Mouse (Mus musculus): ENCODE results near the gene Gm11733. TPM values are rescaled to one million over a fixed set of nuclear protein-coding genes. Genes with fewer than 3 reads are reported as not detected.

Gene Gm11733
- polyA plus RNA-seq, 1 experiment from 2014 or later = not detected

DNA sequence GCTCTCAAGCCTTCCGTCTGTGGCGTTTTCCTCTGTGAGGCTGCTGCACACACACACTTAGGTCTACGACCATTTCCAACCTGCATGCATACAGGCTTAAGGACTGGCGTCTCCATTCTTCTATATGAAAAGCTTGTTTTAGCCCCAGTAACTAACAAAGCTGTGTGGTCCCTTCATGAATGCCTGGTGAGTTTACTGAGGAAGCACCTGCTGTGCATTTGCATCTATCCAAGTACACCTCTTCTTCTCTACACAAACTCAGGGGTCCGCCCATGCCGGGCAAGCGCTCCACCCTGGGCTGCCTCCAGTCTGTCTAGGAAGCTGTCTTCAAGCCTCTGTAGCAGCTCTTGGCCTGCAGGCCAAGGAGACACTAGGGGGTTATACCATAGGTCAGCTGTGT, 17.3 kb upstream of the Gm11733 start:
- ATAC-seq = no peak
- Histone ChIP-seq H3K27me3 (replicated peaks) (no peaks in the 10 kb centered on the region), H3K4me3 (replicated peaks) (no peak overlapping the region), H3K9ac (no peak overlapping the region), H3K27ac (no peak overlapping the region), H3K36me3 (no peaks in the 10 kb centered on the region), H3K4me2 (replicated peaks) (no peak overlapping the region), H3K4me1 (replicated peaks) (peaks cover 15% of the 10 kb centered on the region), H3K9me3 (no peaks in the 10 kb centered on the region)
- 87% methylated on average over 7 of the region's 7 CpGs for WGBS

DNA sequence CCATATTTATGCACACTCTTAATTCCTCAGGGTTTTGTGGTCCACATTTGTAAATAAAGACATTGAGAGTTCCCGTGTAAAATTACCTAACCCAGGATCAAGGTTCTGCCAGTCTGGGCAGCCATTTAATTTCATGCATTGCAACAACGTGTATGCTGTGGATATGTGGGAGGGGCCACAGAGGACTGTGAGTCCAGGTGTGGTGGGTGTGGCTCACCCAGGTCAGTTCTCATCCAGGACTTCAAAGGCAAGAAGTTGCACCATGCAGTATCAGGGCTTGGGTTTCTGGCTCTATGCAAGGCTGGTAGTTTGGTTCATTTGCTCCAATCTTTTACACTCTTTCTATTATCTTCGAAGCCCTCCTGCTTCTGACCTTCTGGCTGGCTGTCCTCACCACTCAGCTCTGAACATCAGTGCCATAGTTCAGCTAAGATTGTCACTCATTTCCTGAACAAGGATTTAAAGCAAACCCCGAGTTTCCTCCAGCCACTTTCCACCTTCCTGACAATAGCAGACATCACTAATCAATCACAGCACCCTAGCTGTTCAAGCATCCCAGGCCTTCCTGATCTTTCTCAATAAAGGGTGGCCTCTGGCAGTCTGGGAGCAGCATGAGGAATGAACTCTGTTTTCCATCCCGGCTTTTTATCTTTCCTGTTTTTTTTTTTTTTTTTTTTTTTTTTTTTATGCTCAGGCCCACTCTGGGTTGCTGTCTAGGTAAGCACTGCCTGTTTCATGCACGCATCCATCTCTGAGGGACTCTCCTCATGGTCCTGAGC, 15.4 kb upstream of the Gm11733 start:
- 36% methylated on average over 6 of the region's 6 CpGs for WGBS
- Histone ChIP-seq H3K4me2 (replicated peaks) (no peak overlapping the region), H3K4me3 (replicated peaks) (no peak overlapping the region), H3K36me3 (no peaks in the 10 kb centered on the region), H3K9me3 (no peaks in the 10 kb centered on the region), H3K27me3 (replicated peaks) (no peaks in the 10 kb centered on the region), H3K4me1 (replicated peaks) (peaks cover 9% of the 10 kb centered on the region; the same call in 1 of the 2 replicates), H3K9ac (no peak overlapping the region), H3K27ac (no peak overlapping the region)
- peak; percentile 85 for ATAC-seq

DNA sequence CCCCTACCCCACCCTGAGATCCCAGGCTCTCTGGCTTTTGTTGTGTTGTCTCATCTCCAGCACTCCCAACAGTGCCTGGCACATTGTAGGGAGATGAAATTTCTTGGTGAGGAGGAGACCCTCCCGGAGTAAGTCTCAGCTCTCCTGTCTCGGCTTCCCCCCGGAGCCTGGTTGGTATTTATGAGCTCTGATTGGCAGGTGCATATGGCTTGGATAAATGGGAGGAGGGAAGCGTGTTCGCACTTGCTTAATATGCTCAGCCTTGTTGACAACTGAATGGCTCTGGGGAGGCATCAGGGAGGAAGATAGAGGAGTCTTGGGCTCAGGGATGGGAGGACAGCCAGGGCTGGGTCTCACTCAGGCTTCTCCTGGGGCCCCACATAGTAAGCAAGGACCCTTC, 14.4 kb upstream of the Gm11733 start:
- ATAC-seq = no peak
- H3K36me3 ChIP-seq = no peaks in the 10 kb centered on the region
- no peak overlapping the region for H3K4me2 ChIP-seq (replicated peaks)
- no peak overlapping the region for H3K27ac ChIP-seq
- no peak overlapping the region for H3K9ac ChIP-seq
- 73% methylated on average over 5 of the region's 5 CpGs for WGBS
- no peak overlapping the region for H3K4me3 ChIP-seq (replicated peaks)
- no peaks in the 10 kb centered on the region for H3K9me3 ChIP-seq
- H3K27me3 ChIP-seq (replicated peaks) = no peaks in the 10 kb centered on the region
- peaks cover 9% of the 10 kb centered on the region; the same call in 1 of the 2 replicates for H3K4me1 ChIP-seq (replicated peaks)

DNA sequence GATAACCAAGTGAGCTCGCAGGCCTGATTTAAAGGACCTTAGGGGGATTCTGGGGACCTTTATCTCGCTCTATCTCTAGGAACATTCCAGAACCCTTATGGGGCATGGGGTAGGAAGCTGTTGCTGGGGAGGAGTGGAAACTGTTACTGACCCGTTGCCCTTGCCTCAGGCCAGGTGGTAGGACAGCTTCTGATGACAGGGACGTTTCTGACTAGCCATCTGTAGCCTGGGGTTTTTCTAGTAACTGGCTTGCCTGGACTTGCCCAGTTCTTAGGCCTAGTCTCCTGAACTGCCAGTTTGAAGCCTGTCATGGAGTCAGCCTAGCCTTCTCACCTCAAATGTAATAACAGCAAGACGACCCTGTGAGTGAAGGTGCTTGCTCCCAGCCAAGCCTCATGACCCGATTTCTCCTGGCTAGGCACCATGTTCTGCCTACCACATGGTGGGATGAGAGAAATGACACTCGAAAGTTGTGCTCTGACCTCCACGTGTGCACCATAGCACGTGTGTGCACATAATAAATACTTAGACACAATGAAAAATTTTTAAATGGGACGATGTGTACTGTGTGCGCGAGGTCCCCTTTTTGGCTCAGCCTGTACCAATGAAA, 13.5 kb upstream of the Gm11733 start:
- H3K4me2 ChIP-seq (replicated peaks) = no peak overlapping the region
- no peaks in the 10 kb centered on the region for H3K27me3 ChIP-seq (replicated peaks)
- H3K27ac ChIP-seq = no peak overlapping the region
- H3K36me3 ChIP-seq = no peaks in the 10 kb centered on the region
- ATAC-seq = no peak
- WGBS = 85% methylated on average over 12 of the region's 12 CpGs
- H3K4me1 ChIP-seq (replicated peaks) = peaks cover 9% of the 10 kb centered on the region; the same call in 1 of the 2 replicates
- no peak overlapping the region for H3K4me3 ChIP-seq (replicated peaks)
- no peaks in the 10 kb centered on the region for H3K9me3 ChIP-seq
- H3K9ac ChIP-seq = no peak overlapping the region

DNA sequence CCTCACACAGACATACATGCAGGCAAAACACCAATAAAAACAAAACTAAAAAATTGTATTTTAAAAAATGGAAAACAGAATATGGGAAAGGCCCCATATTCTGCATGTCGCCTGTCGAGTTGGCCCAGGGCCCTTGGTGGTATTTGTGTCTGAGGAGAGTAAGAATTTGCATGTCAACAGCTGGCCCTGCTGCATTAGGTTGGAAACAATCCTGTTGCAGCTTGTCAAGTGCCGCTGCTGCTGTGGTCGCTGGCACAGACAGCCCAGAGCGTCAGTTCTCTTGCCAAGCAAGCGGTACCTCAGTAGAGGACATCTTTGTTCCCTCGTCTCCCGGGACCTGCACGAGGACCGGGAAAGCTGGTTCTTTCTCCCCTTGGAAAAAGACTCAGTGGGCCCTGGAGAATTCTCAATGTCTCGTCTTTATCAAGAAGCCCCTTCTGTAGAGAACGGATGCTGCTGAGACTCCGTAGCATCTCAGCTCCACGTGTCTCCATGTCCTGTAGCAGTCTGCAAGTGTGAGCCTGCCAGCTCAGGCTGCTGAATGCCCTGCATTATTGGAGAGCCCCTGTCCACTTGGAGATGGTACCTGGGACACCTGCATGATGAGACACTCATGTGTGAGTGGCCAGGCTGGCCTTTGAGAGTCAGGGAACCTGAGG, 12.4 kb upstream of the Gm11733 start:
- H3K9ac ChIP-seq = no peak overlapping the region
- no peaks in the 10 kb centered on the region for H3K36me3 ChIP-seq
- no peak overlapping the region for H3K4me2 ChIP-seq (replicated peaks)
- H3K27me3 ChIP-seq (replicated peaks) = no peaks in the 10 kb centered on the region
- H3K27ac ChIP-seq = no peak overlapping the region
- ATAC-seq = no peak
- no peak overlapping the region for H3K4me3 ChIP-seq (replicated peaks)
- no peaks in the 10 kb centered on the region for H3K9me3 ChIP-seq
- peaks cover 15% of the 10 kb centered on the region; the same call in 1 of the 2 replicates for H3K4me1 ChIP-seq (replicated peaks)
- WGBS = 75% methylated on average over 14 of the region's 14 CpGs

DNA sequence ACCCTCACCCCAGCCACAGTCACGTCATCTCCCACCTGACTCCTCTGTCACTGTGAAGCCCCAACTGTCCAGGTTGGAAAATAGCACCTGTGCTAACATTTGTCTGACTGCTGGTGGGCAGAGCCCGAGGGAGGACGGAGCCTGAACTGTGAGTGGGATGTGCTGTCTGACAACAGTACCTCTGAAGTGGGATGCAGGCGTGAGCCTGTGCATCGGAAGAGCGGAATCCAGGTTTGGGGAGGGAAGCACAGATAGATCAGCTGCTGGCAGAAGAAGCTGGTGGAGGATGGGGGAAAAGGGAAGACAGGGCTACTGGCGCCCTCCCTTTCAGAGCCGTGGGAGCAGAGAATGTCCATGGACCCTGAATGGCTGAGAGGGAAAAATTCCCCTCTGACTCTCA, 11.3 kb upstream of the Gm11733 start:
- WGBS = 72% methylated on average over 8 of the region's 8 CpGs
- H3K4me3 ChIP-seq (replicated peaks) = no peak overlapping the region
- no peak overlapping the region for H3K9ac ChIP-seq
- H3K4me1 ChIP-seq (replicated peaks) = peaks cover 15% of the 10 kb centered on the region; the same call in 1 of the 2 replicates
- no peaks in the 10 kb centered on the region for H3K27me3 ChIP-seq (replicated peaks)
- H3K4me2 ChIP-seq (replicated peaks) = no peak overlapping the region
- H3K9me3 ChIP-seq = no peaks in the 10 kb centered on the region
- no peak overlapping the region for H3K27ac ChIP-seq
- H3K36me3 ChIP-seq = no peaks in the 10 kb centered on the region
- no peak for ATAC-seq

- 96% methylated on average over 2 of the region's 2 CpGs for WGBS
- no peak for ATAC-seq
- Histone ChIP-seq H3K4me1 (replicated peaks) (peaks cover 17% of the 10 kb centered on the region; the same call in 1 of the 2 replicates), H3K9ac (no peak overlapping the region), H3K27ac (no peak overlapping the region), H3K36me3 (no peaks in the 10 kb centered on the region), H3K9me3 (no peaks in the 10 kb centered on the region), H3K4me2 (replicated peaks) (no peak overlapping the region), H3K27me3 (replicated peaks) (no peaks in the 10 kb centered on the region), H3K4me3 (replicated peaks) (no peak overlapping the region)
Observed at GRCm38 (mm10) chr11:117475204-117475603, 9.0 kb upstream of the Gm11733 start.

GRCm38 (mm10) chr11:117475669-117476068, 8.5 kb upstream of the Gm11733 start:
- H3K4me2 ChIP-seq (replicated peaks) = peak overlapping the region; percentile 15
- H3K27ac ChIP-seq = no peak overlapping the region
- H3K27me3 ChIP-seq (replicated peaks) = no peaks in the 10 kb centered on the region
- ATAC-seq = peak; percentile 82
- H3K4me3 ChIP-seq (replicated peaks) = no peak overlapping the region
- peaks cover 17% of the 10 kb centered on the region; the same call in 1 of the 2 replicates for H3K4me1 ChIP-seq (replicated peaks)
- 25% methylated on average over 10 of the region's 10 CpGs for WGBS
- H3K9ac ChIP-seq = no peak overlapping the region
- H3K36me3 ChIP-seq = no peaks in the 10 kb centered on the region
- H3K9me3 ChIP-seq = no peaks in the 10 kb centered on the region

DNA sequence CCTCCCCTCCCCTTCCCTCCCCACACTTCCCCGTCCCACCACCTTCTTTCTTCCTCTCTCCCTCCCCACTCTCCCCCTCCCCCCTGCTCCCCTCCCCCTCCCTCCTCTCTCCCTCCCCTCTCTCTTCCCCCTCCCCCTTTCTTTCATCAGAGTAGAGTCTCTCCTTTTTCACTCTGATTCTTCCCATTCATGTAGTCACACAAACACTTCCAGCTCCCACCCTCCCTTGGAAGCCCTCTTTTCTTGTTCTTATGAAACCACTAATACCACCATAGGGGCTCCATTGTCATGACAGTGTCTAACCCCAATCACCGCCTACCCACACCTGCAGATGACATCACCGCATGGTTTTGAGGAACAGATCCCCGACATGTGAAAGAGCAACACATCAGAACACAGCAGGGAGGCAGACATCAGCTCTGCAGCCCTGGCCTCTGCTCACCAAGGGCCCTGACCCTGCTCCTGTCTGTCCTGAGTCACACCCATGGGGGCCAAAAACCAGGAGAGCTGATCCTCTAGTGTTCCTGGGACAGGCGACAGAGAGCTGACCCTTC, 7.5 kb upstream of the Gm11733 start:
- no peak for ATAC-seq
- Histone ChIP-seq H3K9me3 (no peaks in the 10 kb centered on the region), H3K4me3 (replicated peaks) (no peak overlapping the region), H3K27me3 (replicated peaks) (no peaks in the 10 kb centered on the region), H3K4me1 (replicated peaks) (peaks cover 17% of the 10 kb centered on the region; the same call in 1 of the 2 replicates), H3K36me3 (no peaks in the 10 kb centered on the region), H3K9ac (no peak overlapping the region), H3K27ac (no peak overlapping the region), H3K4me2 (replicated peaks) (no peak overlapping the region)
- WGBS = 77% methylated on average over 5 of the region's 5 CpGs

DNA sequence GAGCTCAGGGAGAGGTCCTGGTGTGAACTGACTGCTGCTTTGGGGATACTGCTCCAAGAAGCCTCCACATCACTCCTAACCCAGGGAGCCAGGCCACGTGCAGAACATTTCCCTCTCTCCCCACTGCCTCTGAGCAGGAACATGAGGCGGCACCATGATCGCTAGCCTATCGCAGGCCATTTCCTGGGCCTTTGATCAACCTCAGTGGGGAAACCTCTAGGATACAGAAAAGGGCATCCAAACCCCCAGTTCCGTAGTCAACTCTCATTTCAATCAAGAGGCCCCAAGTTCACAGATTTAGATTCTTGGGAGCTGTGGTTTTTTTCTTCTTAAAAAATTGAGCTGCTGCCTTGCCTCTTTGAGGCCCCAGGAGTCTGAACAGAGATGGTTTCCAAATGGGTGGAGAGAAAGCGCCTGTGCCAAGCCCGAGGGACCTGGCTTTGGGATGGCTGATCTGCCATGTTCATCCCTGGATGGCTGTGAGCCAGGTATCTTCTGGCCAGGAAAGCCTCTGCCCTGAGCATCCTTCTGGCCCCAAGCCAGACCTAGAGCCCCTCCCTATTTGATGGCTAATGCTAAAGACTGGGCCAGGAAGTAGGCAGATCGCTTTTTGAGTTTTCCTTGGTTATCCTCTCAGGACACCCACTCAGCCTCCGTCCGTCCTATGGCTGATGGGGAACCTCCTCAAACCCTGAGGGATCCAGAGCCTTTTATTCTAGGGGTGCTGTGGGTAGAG, 5.7 kb upstream of the Gm11733 start:
- peaks cover 28% of the 10 kb centered on the region for H3K4me1 ChIP-seq (replicated peaks)
- H3K4me2 ChIP-seq (replicated peaks) = no peak overlapping the region
- no peak overlapping the region for H3K4me3 ChIP-seq (replicated peaks)
- no peak overlapping the region for H3K9ac ChIP-seq
- ATAC-seq = no peak
- H3K27ac ChIP-seq = peak overlapping the region; percentile 49; the same call in 1 of the 2 replicates
- H3K9me3 ChIP-seq = no peaks in the 10 kb centered on the region
- H3K27me3 ChIP-seq (replicated peaks) = no peaks in the 10 kb centered on the region
- H3K36me3 ChIP-seq = no peaks in the 10 kb centered on the region
- WGBS = 68% methylated on average over 10 of the region's 10 CpGs

DNA sequence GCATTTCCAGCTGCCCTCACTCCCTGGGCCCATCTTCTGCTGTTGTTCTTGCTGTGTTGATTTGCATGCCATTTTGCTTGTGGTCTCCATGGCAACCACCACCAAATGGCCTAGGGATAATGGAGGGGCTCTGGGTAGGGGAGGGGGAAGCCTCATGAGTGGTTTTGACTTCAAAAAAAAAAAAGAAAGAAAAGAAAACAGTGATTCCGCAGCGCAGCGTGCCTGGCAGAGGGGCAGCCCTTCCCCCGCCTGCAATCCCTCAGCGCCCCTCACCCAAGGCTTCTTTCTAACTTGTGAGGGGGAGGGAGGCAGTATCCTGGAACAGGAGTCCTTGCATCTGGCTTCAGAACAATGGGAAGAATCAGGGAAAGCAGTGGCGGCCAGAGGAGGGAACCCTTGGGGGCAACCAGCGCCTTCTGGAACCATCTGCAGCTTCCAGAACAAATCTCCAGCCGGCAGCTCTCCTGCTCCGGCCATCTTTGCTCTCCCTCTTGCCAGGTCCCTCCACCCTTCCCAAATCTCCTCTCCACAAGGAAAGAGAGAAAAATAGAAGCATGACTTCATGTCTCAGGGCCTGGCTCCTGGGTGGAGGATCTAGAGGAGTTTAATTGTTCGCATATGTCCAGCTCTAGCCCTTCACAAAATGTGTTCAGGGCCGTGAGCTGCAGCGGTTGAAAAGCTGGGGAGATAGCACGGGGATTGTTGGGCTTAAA, 5.0 kb upstream of the Gm11733 start:
- no peak overlapping the region; the same call in 1 of the 2 replicates for H3K4me2 ChIP-seq (replicated peaks)
- no peak for ATAC-seq
- H3K4me1 ChIP-seq (replicated peaks) = peaks cover 32% of the 10 kb centered on the region
- H3K9me3 ChIP-seq = no peaks in the 10 kb centered on the region
- no peaks in the 10 kb centered on the region for H3K36me3 ChIP-seq
- H3K4me3 ChIP-seq (replicated peaks) = no peak overlapping the region
- H3K27ac ChIP-seq = peak overlapping the region; percentile 49
- no peaks in the 10 kb centered on the region for H3K27me3 ChIP-seq (replicated peaks)
- WGBS = 21% methylated on average over 13 of the region's 13 CpGs
- H3K9ac ChIP-seq = no peak overlapping the region
